Mouse (Mus musculus) heart, postnatal 0 days (tissue): ENCODE measurements around the gene Ppil3. TPM values are rescaled to one million over a fixed set of nuclear protein-coding genes. Genes with fewer than 3 reads are reported as not detected.

ENCODE experiments used
- ATAC-seq: fragments of 200-750 bp; cut with Nextera tagmentation; 2 replicates; pipeline ENCODE4 v1.8.0; 2017; ENCODE audit warnings: low read depth, moderate number of reproducible peaks, moderate library complexity; ENCODE audit not compliant: insufficient read depth
- DNase-seq: peaks from one replicate; pipeline ENCODE4 v3.0.0-alpha.2; 2016; ENCODE audit warnings: low spot score
- H3K27ac ChIP-seq: fragments of 300-500 bp; sonication (generic); 2 replicates; pipeline ENCODE4 v1.5.1; 2014; ENCODE audit warnings: low read depth, mild to moderate bottlenecking
- H3K27me3 ChIP-seq: fragments of 300-500 bp; sonication (generic); 2 replicates; pipeline ENCODE4 v1.6.1; 2014; ENCODE audit warnings: low read length, mixed read lengths; ENCODE audit not compliant: control insufficient read depth, insufficient read depth
- H3K36me3 ChIP-seq: fragments of 300-500 bp; sonication (generic); replicated peaks from 2 replicates; pipeline ENCODE4 v1.6.1; 2014; ENCODE audit warnings: low read length, mixed read lengths; ENCODE audit not compliant: control insufficient read depth, insufficient read depth
- H3K4me1 ChIP-seq: fragments of 300-500 bp; sonication (generic); 2 replicates; pipeline ENCODE4 v1.6.1; 2014; ENCODE audit warnings: antibody characterized with exemption; ENCODE audit not compliant: control insufficient read depth, insufficient read depth
- H3K4me2 ChIP-seq: fragments of 300-500 bp; sonication (generic); 2 replicates; pipeline ENCODE4 v1.6.1; 2014; ENCODE audit warnings: low read depth, mild to moderate bottlenecking, low read length, moderate library complexity
- H3K4me3 ChIP-seq: fragments of 300-500 bp; sonication (generic); 2 replicates; pipeline ENCODE4 v1.5.1; 2014; ENCODE audit warnings: low read depth, low read length
- H3K9ac ChIP-seq: fragments of 300-500 bp; sonication (generic); replicated peaks from 2 replicates; pipeline ENCODE4 v1.6.1; 2014; ENCODE audit warnings: low read depth, low read length, mixed read lengths
- H3K9me3 ChIP-seq: fragments of 300-500 bp; sonication (generic); replicated peaks from 2 replicates; pipeline ENCODE4 v1.6.1; 2016; ENCODE audit warnings: low read length; ENCODE audit not compliant: control insufficient read depth
- CTCF ChIP-seq: IDR thresholded peaks from 2 replicates; pipeline ENCODE4 v1.5.1; 2016; ENCODE audit warnings: antibody characterized with exemption, control low read depth, low read depth
- EP300 ChIP-seq: IDR thresholded peaks from 2 replicates; pipeline ENCODE4 v1.6.1; 2016; ENCODE audit warnings: antibody characterized with exemption, low read depth
- WGBS: fragments of 180-500 bp; shearing (Covaris S2); extraction: QIAGEN DNeasy Blood & Tissue Kit; methylation state at CpG from one replicate; pipeline ENCODE4 v1.1.7; 2014; 5-methylcytosine and 5-hydroxymethylcytosine counted together
- polyA plus RNA-seq: library from polyadenylated mRNA; unstranded; fragments of >200 nt; fragmentation: Nextera tagmentation; extraction: Ambion mirVana; gene quantifications from 2 replicates; pipeline ENCODE4 v1.2.1, GENCODE M21; 2015
- total RNA-seq: library from RNA; depleted of rRNA; stranded (reverse); fragments of >200 nt; gene quantifications from 2 replicates; pipeline ENCODE4 v1.2.3, GENCODE M21; 2014; ENCODE audit warnings: low replicate concordance

The Ppil3 gene
- total and polyA plus RNA-seq, 2 experiments from 2014 or later = 8.7 to 27.9 TPM

GRCm38 (mm10) chr1:58409553-58410197 lies 35.6 kb downstream of the Ppil3 start:
- no peak overlapping the region for H3K9ac ChIP-seq
- H3K9me3 ChIP-seq = no peaks in the 10 kb centered on the region
- 81% methylated on average over 5 of the region's 5 CpGs for whole genome bisulfite sequencing
- H3K4me2 ChIP-seq = no peak overlapping the region
- DNase-seq (no peak), ATAC-seq (no peak)
- H3K36me3 ChIP-seq = peaks cover 70% of the 10 kb centered on the region
- H3K4me3 ChIP-seq = no peak overlapping the region
- H3K4me1 ChIP-seq = no peaks in the 10 kb centered on the region
- H3K27me3 ChIP-seq = no peaks in the 10 kb centered on the region
- H3K27ac ChIP-seq = no peak overlapping the region
- TF ChIP-seq EP300 (no peak), CTCF (no peak)

GRCm38 (mm10) chr1:58408141-58408540 lies 37.1 kb downstream of the Ppil3 start:
- H3K36me3 ChIP-seq = peaks cover 69% of the 10 kb centered on the region
- TF ChIP-seq EP300 (no peak), CTCF (no peak)
- WGBS = 82% methylated on average over 6 of the region's 6 CpGs
- H3K4me3 ChIP-seq = no peak overlapping the region
- no peak overlapping the region for H3K4me2 ChIP-seq
- no peaks in the 10 kb centered on the region for H3K27me3 ChIP-seq
- ATAC-seq (no peak), DNase-seq (no peak)
- no peak overlapping the region for H3K27ac ChIP-seq
- no peaks in the 10 kb centered on the region for H3K9me3 ChIP-seq
- no peak overlapping the region for H3K9ac ChIP-seq
- H3K4me1 ChIP-seq = no peaks in the 10 kb centered on the region

- H3K4me2 ChIP-seq = no peak overlapping the region
- no peak for DNase-seq
- no peak for ATAC-seq
- H3K9ac ChIP-seq = no peak overlapping the region
- H3K36me3 ChIP-seq = peaks cover 69% of the 10 kb centered on the region
- TF ChIP-seq EP300 (no peak), CTCF (no peak)
- WGBS = 96% methylated on average over 7 of the region's 7 CpGs
- no peaks in the 10 kb centered on the region for H3K4me1 ChIP-seq
- no peak overlapping the region for H3K27ac ChIP-seq
- no peaks in the 10 kb centered on the region for H3K27me3 ChIP-seq
- no peaks in the 10 kb centered on the region for H3K9me3 ChIP-seq
- H3K4me3 ChIP-seq = no peak overlapping the region
Measured at GRCm38 (mm10) chr1:58407321-58407720, 38.0 kb downstream of the Ppil3 start.

- no peak overlapping the region for H3K4me3 ChIP-seq
- TF ChIP-seq EP300 (no peak), CTCF (no peak)
- no peak overlapping the region for H3K27ac ChIP-seq
- ATAC-seq = no peak
- peaks cover 75% of the 10 kb centered on the region for H3K36me3 ChIP-seq
- no peak for DNase-seq
- H3K9ac ChIP-seq = no peak overlapping the region
- H3K4me2 ChIP-seq = no peak overlapping the region
- H3K9me3 ChIP-seq = no peaks in the 10 kb centered on the region
- WGBS = 91% methylated on average over 5 of the region's 5 CpGs
- no peaks in the 10 kb centered on the region for H3K27me3 ChIP-seq
- no peaks in the 10 kb centered on the region for H3K4me1 ChIP-seq
Measured at GRCm38 (mm10) chr1:58403745-58404144, 41.5 kb downstream of the Ppil3 start.

- Histone ChIP-seq H3K27ac (no peak overlapping the region), H3K9me3 (no peaks in the 10 kb centered on the region), H3K36me3 (peaks cover 88% of the 10 kb centered on the region), H3K9ac (no peak overlapping the region), H3K27me3 (no peaks in the 10 kb centered on the region), H3K4me3 (no peak overlapping the region), H3K4me2 (no peak overlapping the region), H3K4me1 (no peaks in the 10 kb centered on the region)
- no peak for TF ChIP-seq EP300
- WGBS = 91% methylated on average over 6 of the region's 6 CpGs
- DNase-seq = no peak
- no peak for ATAC-seq
Measured at GRCm38 (mm10) chr1:58401396-58401795, 43.9 kb downstream of the Ppil3 start.

- Histone ChIP-seq H3K4me3 (no peak overlapping the region), H3K27ac (no peak overlapping the region), H3K36me3 (peaks cover 70% of the 10 kb centered on the region), H3K27me3 (no peaks in the 10 kb centered on the region), H3K9me3 (no peaks in the 10 kb centered on the region), H3K4me1 (peaks cover 8% of the 10 kb centered on the region), H3K9ac (no peak overlapping the region), H3K4me2 (no peak overlapping the region)
- WGBS = 81% methylated on average over 6 of the region's 6 CpGs
- ATAC-seq (no peak), DNase-seq (no peak)
- TF ChIP-seq CTCF (no peak), EP300 (no peak)
Measured at GRCm38 (mm10) chr1:58397731-58398130, 47.6 kb downstream of the Ppil3 start.
